Mouse (Mus musculus) cerebellum, adult 2 months (tissue): ENCODE results near the gene Rreb1. TPM values are rescaled to one million over a fixed set of nuclear protein-coding genes. Genes with fewer than 3 reads are reported as not detected.

Experiments used
- DNase-seq, 2 experiments: peaks; one replicate each; pipeline ENCODE4 v3.0.0; 2021
- H3K27ac ChIP-seq: fragments of 200-500 bp; 2 replicates; pipeline ENCODE4 v1.5.1; 2012; ENCODE audit warnings: low read length, control low read depth, inconsistent platforms; ENCODE audit not compliant: insufficient read depth
- H3K27me3 ChIP-seq: fragments of 200-500 bp; 2 replicates; pipeline ENCODE4 v1.6.1; 2012; ENCODE audit warnings: inconsistent platforms, mild to moderate bottlenecking, low read length, moderate library complexity; ENCODE audit not compliant: control insufficient read depth, insufficient read depth
- H3K4me1 ChIP-seq: fragments of 200-500 bp; 2 replicates; pipeline ENCODE4 v1.6.1; 2011; ENCODE audit warnings: low read length; ENCODE audit not compliant: control insufficient read depth, insufficient read depth
- H3K4me3 ChIP-seq: fragments of 200-500 bp; replicated peaks from 2 replicates; pipeline ENCODE3; 2011; ENCODE audit warnings: mild to moderate bottlenecking, low read depth, low read length, control low read depth; ENCODE audit not compliant: insufficient read depth
- CTCF ChIP-seq: fragments of 200-500 bp; IDR thresholded peaks from 2 replicates; pipeline ENCODE4 v1.5.1; 2011; ENCODE audit warnings: low read depth, mild to moderate bottlenecking, control low read depth, low read length, moderate library complexity, borderline replicate concordance; ENCODE audit not compliant: insufficient read depth
- POLR2A ChIP-seq: fragments of 200-500 bp; IDR thresholded peaks from 2 replicates; pipeline ENCODE4 v1.6.1; 2011; ENCODE audit warnings: low read length, control low read depth, borderline replicate concordance; ENCODE audit not compliant: insufficient read depth
- WGBS: fragments of 180-500 bp; shearing (Covaris S2); methylation state at CpG from one replicate; pipeline ENCODE4 v1.1.7; 2018; 5-methylcytosine and 5-hydroxymethylcytosine counted together
- polyA plus RNA-seq: library from polyadenylated mRNA; depleted of rRNA; stranded (reverse); fragments of >200 nt; gene quantifications from 2 replicates; pipeline ENCODE4 v1.2.3, GENCODE M21; 2012

Gene Rreb1
- polyA plus RNA-seq, 1 experiment = 39.2 TPM

DNA sequence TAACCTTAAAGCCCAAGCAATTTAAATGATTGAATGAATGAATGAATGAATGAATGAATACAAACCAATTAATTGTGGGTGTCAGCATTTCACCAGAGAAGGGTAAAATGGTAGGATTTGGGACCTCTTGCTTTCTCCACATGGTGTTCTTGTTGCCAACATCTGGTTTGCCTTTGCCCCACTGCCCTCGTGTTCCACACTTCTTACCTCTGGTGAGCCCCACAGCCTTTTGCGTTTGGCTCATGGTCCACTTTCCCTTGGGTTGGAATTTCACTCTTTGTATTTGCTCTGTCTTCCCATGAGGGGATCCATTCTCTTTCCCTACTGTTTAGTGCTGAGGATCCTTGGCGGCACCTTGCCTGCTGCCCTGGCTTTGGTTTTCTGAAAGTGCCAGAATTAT is 99.0 kb downstream of the Rreb1 start:
- no peak for DNase-seq
- WGBS = 64% methylated on average over 3 of the region's 3 CpGs

GRCm38 (mm10) chr13:37878918-37879331 is 100.7 kb downstream of the Rreb1 start:
- WGBS = 95% methylated on average over 2 of the region's 2 CpGs
- TF ChIP-seq POLR2A (no peak), CTCF (no peak)
- H3K27me3 ChIP-seq = no peaks in the 10 kb centered on the region

More for the DNA sequence above, 99.0 kb downstream of the Rreb1 start:
- TF ChIP-seq CTCF (no peak), POLR2A (no peak)
- Histone ChIP-seq H3K27ac (no peak overlapping the region), H3K4me1 (no peaks in the 10 kb centered on the region), H3K4me3 (no peak overlapping the region), H3K27me3 (no peaks in the 10 kb centered on the region)

DNA sequence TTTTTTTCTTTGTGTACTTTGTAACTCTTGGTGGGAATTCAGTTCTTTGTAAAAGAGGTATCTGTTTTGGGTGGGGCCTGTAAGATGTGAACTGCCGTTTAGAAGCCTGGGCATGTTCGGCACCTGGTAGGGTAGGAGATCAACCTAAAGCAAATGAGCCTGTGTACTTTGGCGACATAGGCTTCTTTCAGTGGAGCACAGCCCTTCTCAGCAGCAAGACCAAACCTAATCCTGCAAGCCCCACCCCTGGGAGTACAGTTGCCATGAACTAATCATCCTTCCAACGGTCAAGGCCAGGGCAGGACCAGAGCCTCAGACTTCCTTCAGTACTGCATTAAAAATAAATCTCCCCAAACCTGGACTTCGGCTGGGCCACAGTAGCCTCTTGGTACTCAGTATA is 101.4 kb downstream of the Rreb1 start:
- Histone ChIP-seq H3K4me3 (no peak overlapping the region), H3K4me1 (no peaks in the 10 kb centered on the region), H3K27me3 (no peaks in the 10 kb centered on the region), H3K27ac (no peak overlapping the region)
- no peak for DNase-seq
- TF ChIP-seq POLR2A = no peak
- TF ChIP-seq CTCF = no peak
- 69% methylated on average over 5 of the region's 5 CpGs for WGBS

More at GRCm38 (mm10) chr13:37878918-37879331, 100.7 kb downstream of the Rreb1 start:
- H3K4me1 ChIP-seq = no peaks in the 10 kb centered on the region
- DNase-seq = no peak
- no peak overlapping the region for H3K4me3 ChIP-seq
- H3K27ac ChIP-seq = no peak overlapping the region

DNA sequence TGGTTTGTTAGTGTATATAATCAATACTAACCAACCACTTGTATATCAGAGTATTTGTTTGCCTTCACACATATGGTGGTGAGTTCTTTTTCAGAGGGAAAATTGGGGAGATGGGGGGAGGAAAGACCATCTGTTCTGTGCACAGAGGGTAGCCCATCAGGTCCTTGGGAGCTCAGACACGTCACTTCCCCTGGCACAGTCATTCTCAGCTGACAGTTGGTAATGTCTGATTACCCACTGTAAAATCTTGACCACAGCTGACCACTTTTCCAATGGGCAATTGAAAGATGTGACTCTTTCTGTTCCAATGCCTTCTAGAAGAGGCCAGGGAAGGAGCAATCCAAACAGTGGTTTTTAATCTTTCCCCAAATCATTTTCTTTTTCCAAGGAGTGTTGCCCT is 101.8 kb downstream of the Rreb1 start:
- Histone ChIP-seq H3K27ac (no peak overlapping the region), H3K4me3 (no peak overlapping the region), H3K27me3 (no peaks in the 10 kb centered on the region), H3K4me1 (no peaks in the 10 kb centered on the region)
- no peak for TF ChIP-seq POLR2A
- no peak for TF ChIP-seq CTCF
- 19% methylated on average over 1 of the region's 1 CpGs for WGBS
- no peak for DNase-seq

DNA sequence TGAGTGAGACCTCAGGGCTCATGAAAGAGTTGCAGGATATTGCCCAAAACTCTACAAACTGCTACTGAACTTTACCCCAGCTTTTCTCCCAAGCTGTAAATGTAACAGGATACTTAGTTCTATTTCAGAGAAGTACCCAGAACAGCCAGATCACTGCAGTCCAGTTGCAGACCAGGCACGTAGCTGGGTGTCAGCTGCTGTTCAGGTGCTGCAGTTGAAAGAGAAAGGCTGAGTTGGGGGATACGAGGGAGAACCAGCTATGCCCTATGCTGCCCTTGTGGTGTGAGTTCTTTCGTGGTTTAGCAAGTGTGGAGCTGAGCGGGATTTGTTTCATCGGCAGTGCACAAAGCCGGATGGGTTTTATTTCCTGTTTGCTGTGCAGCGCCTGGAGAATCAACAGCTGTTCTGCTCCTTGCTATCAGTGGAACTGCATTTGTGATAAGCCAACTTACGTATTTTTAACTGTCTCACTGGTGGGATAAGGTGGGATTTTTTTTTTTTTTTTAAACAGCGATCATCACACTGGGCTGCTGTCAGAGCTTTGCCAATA is 102.5 kb downstream of the Rreb1 start:
- H3K4me3 ChIP-seq = no peak overlapping the region
- no peaks in the 10 kb centered on the region for H3K4me1 ChIP-seq
- 79% methylated on average over 9 of the region's 9 CpGs for WGBS
- no peaks in the 10 kb centered on the region for H3K27me3 ChIP-seq
- no peak for DNase-seq
- H3K27ac ChIP-seq = no peak overlapping the region
- TF ChIP-seq CTCF = no peak
- no peak for TF ChIP-seq POLR2A

DNA sequence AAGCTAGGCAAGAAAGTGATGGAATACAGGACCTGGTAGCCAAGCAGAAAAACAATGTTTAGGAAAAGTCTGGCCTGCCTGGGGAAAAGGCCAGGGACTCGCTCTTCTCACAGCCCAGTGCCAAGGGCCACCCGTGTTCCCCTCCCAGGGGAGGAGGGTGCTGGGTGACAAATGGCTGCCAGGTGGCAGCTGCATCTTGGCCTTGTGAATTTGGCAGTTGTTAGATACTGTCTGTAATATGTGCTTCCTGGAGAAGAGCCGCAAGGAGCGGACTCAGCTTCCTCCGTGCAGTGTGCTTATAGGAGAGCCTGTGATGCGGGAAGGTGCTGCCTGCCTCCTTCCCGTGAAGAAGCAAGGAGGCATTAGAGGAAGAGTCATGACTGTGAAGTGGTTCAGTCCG is 104.3 kb downstream of the Rreb1 start:
- WGBS = 37% methylated on average over 8 of the region's 8 CpGs
- TF ChIP-seq CTCF (no peak), POLR2A (no peak)
- no peak overlapping the region for H3K27ac ChIP-seq

GRCm38 (mm10) chr13:37883008-37883407 is 104.8 kb downstream of the Rreb1 start:
- Histone ChIP-seq H3K4me3 (no peak overlapping the region), H3K4me1 (no peaks in the 10 kb centered on the region), H3K27ac (no peak overlapping the region), H3K27me3 (no peaks in the 10 kb centered on the region)
- TF ChIP-seq POLR2A (no peak), CTCF (no peak)
- 89% methylated on average over 5 of the region's 5 CpGs for WGBS
- no peak for DNase-seq

More for the DNA sequence above, 104.3 kb downstream of the Rreb1 start:
- no peak for DNase-seq
- H3K4me3 ChIP-seq = no peak overlapping the region
- H3K27me3 ChIP-seq = no peaks in the 10 kb centered on the region
- H3K4me1 ChIP-seq = no peaks in the 10 kb centered on the region

- WGBS = 71% methylated on average over 2 of the region's 2 CpGs
- no peak overlapping the region for H3K27ac ChIP-seq
- H3K4me1 ChIP-seq = no peaks in the 10 kb centered on the region
- TF ChIP-seq CTCF (no peak), POLR2A (no peak)
- no peaks in the 10 kb centered on the region for H3K27me3 ChIP-seq
- no peak for DNase-seq
- H3K4me3 ChIP-seq = no peak overlapping the region
These were observed 107.2 kb downstream of the Rreb1 start for GRCm38 (mm10) chr13:37885392-37885791.

DNA sequence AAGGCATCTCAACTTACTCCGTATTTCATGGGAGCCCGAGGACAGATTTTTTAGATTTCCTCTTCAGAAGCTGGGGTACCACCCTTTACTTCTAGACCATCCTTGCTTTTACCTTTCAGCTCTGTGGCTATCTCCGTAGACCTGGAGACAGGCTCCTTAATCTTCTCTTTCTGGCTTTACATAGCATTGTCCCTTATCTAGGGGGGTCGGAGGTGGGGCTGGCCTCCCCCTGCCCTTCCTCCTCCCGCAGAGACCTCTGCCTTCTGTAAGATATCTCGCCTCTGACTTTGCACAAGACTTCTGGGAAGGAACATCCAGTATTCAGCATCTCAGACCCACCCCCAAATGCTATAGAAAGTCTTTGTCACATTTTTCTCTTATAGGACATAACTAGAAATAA is 107.8 kb downstream of the Rreb1 start:
- Histone ChIP-seq H3K27ac (no peak overlapping the region), H3K4me1 (no peaks in the 10 kb centered on the region), H3K27me3 (no peaks in the 10 kb centered on the region), H3K4me3 (no peak overlapping the region)
- no peak for DNase-seq
- 91% methylated on average over 6 of the region's 6 CpGs for WGBS
- TF ChIP-seq CTCF = no peak
- no peak for TF ChIP-seq POLR2A
